Mouse (Mus musculus) CH12.LX (cell line): ENCODE data around the gene Arsb. TPM values are rescaled to one million over a fixed set of nuclear protein-coding genes. Genes with fewer than 3 reads are reported as not detected.

Experiments used
- DNase-seq: peaks from one replicate; pipeline ENCODE4 v3.0.0-alpha.2; 2013; ENCODE audit errors: extremely low read depth
- H3K27ac ChIP-seq: 2 replicates; pipeline ENCODE4 v1.5.1; 2012; ENCODE audit warnings: low read depth, mild to moderate bottlenecking, control low read depth, moderate library complexity; ENCODE audit not compliant: insufficient read depth
- H3K27me3 ChIP-seq: replicated peaks from 2 replicates; pipeline ENCODE3; 2012; ENCODE audit warnings: inconsistent platforms
- H3K36me3 ChIP-seq, 2 experiments: replicated peaks in 1 of 2; 2 replicates each; pipeline versions ENCODE3 to v1.6.1; 2012; ENCODE audit warnings: inconsistent platforms in 1 of 2, low read length in 1 of 2, mild to moderate bottlenecking in 1 of 2, mixed read lengths in 1 of 2, moderate library complexity in 1 of 2; ENCODE audit not compliant: control insufficient read depth in 1 of 2, insufficient read depth in 1 of 2
- H3K4me1 ChIP-seq, 2 experiments: 2 replicates each; pipeline ENCODE4 v1.6.1; 2012; ENCODE audit warnings: inconsistent platforms in 1 of 2, moderate library complexity in 1 of 2; ENCODE audit not compliant: insufficient read depth in 2 of 2, control insufficient read depth in 1 of 2
- H3K4me2 ChIP-seq: 2 replicates; pipeline ENCODE4 v1.6.1; 2012; ENCODE audit warnings: low read depth, mild to moderate bottlenecking, control low read depth; ENCODE audit not compliant: poor library complexity, insufficient read depth, severe bottlenecking
- H3K4me3 ChIP-seq, 3 experiments: fragments of 150-350 bp in 1 of 3; sonication (generic) in 1 of 3; replicated peaks in 1 of 3; 2 replicates each; pipeline versions ENCODE3 to v1.5.1; 2011 to 2012; ENCODE audit warnings: low read depth in 2 of 3, low read length in 2 of 3, mild to moderate bottlenecking in 2 of 3, moderate library complexity in 2 of 3, control low read depth in 1 of 3, improper control_type of control experiment in 1 of 3, inconsistent platforms in 1 of 3, mixed read lengths in 1 of 3; ENCODE audit not compliant: poor library complexity in 1 of 3
- H3K79me2 ChIP-seq: replicated peaks from 2 replicates; pipeline ENCODE4 v1.6.1; 2012; ENCODE audit warnings: mild to moderate bottlenecking, moderate library complexity; ENCODE audit not compliant: control insufficient read depth, poor library complexity, insufficient read depth, severe bottlenecking; ENCODE audit errors: extremely low read depth
- H3K9ac ChIP-seq: 2 replicates; pipeline ENCODE4 v1.6.1; 2012; ENCODE audit warnings: low read depth, mild to moderate bottlenecking, control low read depth, moderate library complexity; ENCODE audit not compliant: insufficient read depth
- H3K9me3 ChIP-seq: replicated peaks from 2 replicates; pipeline ENCODE3; 2012; ENCODE audit warnings: low read length, inconsistent platforms, mixed read lengths
- CHD1 ChIP-seq: IDR thresholded peaks from 2 replicates; pipeline ENCODE4 v1.6.1; 2012; ENCODE audit warnings: low read depth, low read length, improper control_type of control experiment, inconsistent platforms
- CTCF ChIP-seq, 2 experiments: IDR thresholded peaks in 1 of 2; conservative IDR thresholded peaks in 1 of 2; 2 replicates each; pipeline ENCODE4 v1.5.1; 2011 to 2012; ENCODE audit warnings: low read depth in 2 of 2, low read length in 2 of 2, improper control_type of control experiment in 1 of 2, inconsistent platforms in 1 of 2, mild to moderate bottlenecking in 1 of 2, moderate library complexity in 1 of 2
- E2F4 ChIP-seq: IDR thresholded peaks from 2 replicates; pipeline ENCODE4 v1.6.1; 2011; ENCODE audit warnings: low read depth, low read length, improper control_type of control experiment; ENCODE audit not compliant: insufficient replicate concordance
- HCFC1 ChIP-seq: IDR thresholded peaks from 2 replicates; pipeline ENCODE4 v1.6.1; 2012; ENCODE audit warnings: low read depth, mild to moderate bottlenecking, inconsistent platforms, low read length, improper control_type of control experiment
- KAT2A ChIP-seq: IDR thresholded peaks from 2 replicates; pipeline ENCODE4 v1.6.1; 2012; ENCODE audit warnings: low read length, improper control_type of control experiment, inconsistent platforms; ENCODE audit not compliant: insufficient replicate concordance
- MAX ChIP-seq: IDR thresholded peaks from 2 replicates; pipeline ENCODE4 v1.6.1; 2011; ENCODE audit warnings: low read length, improper control_type of control experiment
- MXI1 ChIP-seq: IDR thresholded peaks from 2 replicates; pipeline ENCODE4 v1.6.1; 2011; ENCODE audit warnings: mild to moderate bottlenecking, low read depth, low read length, improper control_type of control experiment
- NELFE ChIP-seq: IDR thresholded peaks from 2 replicates; pipeline ENCODE4 v1.6.1; 2011; ENCODE audit warnings: low read depth, low read length, improper control_type of control experiment
- NRF1 ChIP-seq: IDR thresholded peaks from 2 replicates; pipeline ENCODE4 v1.6.1; 2014; ENCODE audit warnings: low read depth, mild to moderate bottlenecking, inconsistent platforms, low read length, improper control_type of control experiment, moderate library complexity
- PAX5 ChIP-seq: IDR thresholded peaks from 2 replicates; pipeline ENCODE4 v1.6.1; 2012; ENCODE audit warnings: low read length, inconsistent platforms, mixed read lengths
- POLR2A ChIP-seq: IDR thresholded peaks from 2 replicates; pipeline ENCODE4 v1.6.1; 2011; ENCODE audit warnings: low read depth, mild to moderate bottlenecking, improper control_type of control experiment, low read length
- RCOR1 ChIP-seq: conservative IDR thresholded peaks from 2 replicates; pipeline ENCODE4 v1.6.1; 2012; ENCODE audit warnings: low read depth, mild to moderate bottlenecking, inconsistent platforms, low read length, improper control_type of control experiment
- TBP ChIP-seq: conservative IDR thresholded peaks from 2 replicates; pipeline ENCODE4 v1.6.1; 2011; ENCODE audit warnings: low read depth, low read length, improper control_type of control experiment
- TCF12 ChIP-seq: IDR thresholded peaks from 2 replicates; pipeline ENCODE4 v1.6.1; 2014; ENCODE audit warnings: low read depth, mild to moderate bottlenecking, inconsistent platforms, low read length, improper control_type of control experiment
- UBTF ChIP-seq: IDR thresholded peaks from 2 replicates; pipeline ENCODE4 v1.6.1; 2012; ENCODE audit warnings: low read depth, mild to moderate bottlenecking, inconsistent platforms, low read length, improper control_type of control experiment, moderate library complexity
- USF1 ChIP-seq: IDR thresholded peaks from 2 replicates; pipeline ENCODE4 v1.6.1; 2014; ENCODE audit warnings: low read depth, mild to moderate bottlenecking, inconsistent platforms, low read length, improper control_type of control experiment
- ZC3H11A ChIP-seq: IDR thresholded peaks from 2 replicates; pipeline ENCODE4 v1.6.1; 2012; ENCODE audit warnings: low read depth, mild to moderate bottlenecking, inconsistent platforms, low read length, improper control_type of control experiment
- ZMIZ1 ChIP-seq: IDR thresholded peaks from 2 replicates; pipeline ENCODE4 v1.6.1; 2012; ENCODE audit warnings: low read depth, mild to moderate bottlenecking, inconsistent platforms, low read length, improper control_type of control experiment
- ZNF384 ChIP-seq: IDR thresholded peaks from 2 replicates; pipeline ENCODE4 v1.6.1; 2012; ENCODE audit warnings: low read depth, low read length, improper control_type of control experiment, inconsistent platforms
- dilution Hi-C: fragments of 300-500 bp; cut with MboI; formaldehyde crosslinking; loops from 2 replicates; pipeline ENCODE4 v1.14.3; 2020; ENCODE audit warnings: low sequenced_read_pairs; ENCODE audit not compliant: extremely low pct_unique_long_range_greater_than_20kb, extremely low pct_ligation_motif_present
- in situ Hi-C: fragments of 300-500 bp; cut with MboI; formaldehyde crosslinking; loops from 3 replicates; pipeline ENCODE4 v1.14.3; 2019; ENCODE audit warnings: low sequenced_read_pairs, low pct_ligation_motif_present, low pct_unique_long_range_greater_than_20kb, mixed read lengths
- polyA plus RNA-seq: library from polyadenylated mRNA; unstranded; fragments of >175 nt; gene quantifications from 2 replicates; pipeline ENCODE4 v1.2.1, GENCODE M21; 2012; ENCODE audit warnings: low read depth; ENCODE audit not compliant: insufficient read length
- total RNA-seq, 2 experiments: library from RNA; depleted of rRNA; stranded (reverse); fragments of 300-350 nt in 1 of 2; fragments of >200 nt in 1 of 2; gene quantifications; 2 replicates each; pipeline ENCODE4 v1.2.3; 2012 to 2014

The Arsb gene
- total and polyA plus RNA-seq, 3 experiments = 1.0 to 9.8 (median 2.0) TPM

DNA sequence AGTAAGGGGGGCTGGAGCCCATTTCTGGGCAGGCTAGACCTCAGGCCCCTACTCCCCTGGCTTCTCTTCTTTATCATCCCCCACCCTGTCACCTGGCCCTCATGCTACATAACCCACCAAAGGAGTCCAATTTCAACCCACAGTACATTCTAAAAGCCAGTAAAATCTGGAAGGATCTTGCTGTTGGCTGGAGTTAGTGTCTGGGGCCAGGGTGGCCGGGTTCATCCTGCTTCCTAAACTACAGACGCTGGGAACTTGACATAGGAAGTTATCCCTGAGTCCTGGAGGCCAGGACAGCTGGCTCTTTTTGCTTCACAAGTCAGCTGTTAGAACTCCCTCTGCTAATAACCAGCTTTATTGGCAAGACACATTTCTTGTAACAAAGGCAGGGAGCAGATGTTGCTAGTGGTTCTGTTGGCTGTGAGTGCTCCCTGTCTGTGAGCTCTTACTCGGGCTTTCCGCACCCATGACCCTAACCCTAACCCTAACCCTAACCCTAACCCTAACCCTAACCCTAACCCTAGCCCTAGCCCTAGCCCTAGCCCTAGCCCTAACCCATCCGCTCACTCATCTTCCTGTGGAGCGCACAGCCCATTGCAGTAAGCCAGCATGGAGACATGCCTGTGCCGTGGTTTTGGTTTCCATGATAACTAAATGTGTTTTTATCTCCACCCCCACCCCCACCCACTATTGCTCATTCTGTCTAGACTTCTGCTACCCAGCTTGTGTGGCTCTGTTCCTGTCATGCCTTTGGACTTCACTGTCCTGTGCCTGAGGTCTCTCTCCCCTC lies 169.5 kb downstream of the Arsb start:
- Histone ChIP-seq H3K4me3 (no peak overlapping the region), H3K79me2 (no peaks in the 10 kb centered on the region), H3K27me3 (no peaks in the 10 kb centered on the region), H3K9me3 (no peaks in the 10 kb centered on the region), H3K4me2 (no peak overlapping the region), H3K27ac (no peak overlapping the region), H3K4me1 (no peaks in the 10 kb centered on the region), H3K36me3 (no peaks in the 10 kb centered on the region), H3K9ac (no peak overlapping the region)
- DNase-seq = no peak
- no peak for TF ChIP-seq ZMIZ1
- no peak for TF ChIP-seq E2F4
- dilution Hi-C loops = no loop called here
- in situ Hi-C loops = no loop called here

DNA sequence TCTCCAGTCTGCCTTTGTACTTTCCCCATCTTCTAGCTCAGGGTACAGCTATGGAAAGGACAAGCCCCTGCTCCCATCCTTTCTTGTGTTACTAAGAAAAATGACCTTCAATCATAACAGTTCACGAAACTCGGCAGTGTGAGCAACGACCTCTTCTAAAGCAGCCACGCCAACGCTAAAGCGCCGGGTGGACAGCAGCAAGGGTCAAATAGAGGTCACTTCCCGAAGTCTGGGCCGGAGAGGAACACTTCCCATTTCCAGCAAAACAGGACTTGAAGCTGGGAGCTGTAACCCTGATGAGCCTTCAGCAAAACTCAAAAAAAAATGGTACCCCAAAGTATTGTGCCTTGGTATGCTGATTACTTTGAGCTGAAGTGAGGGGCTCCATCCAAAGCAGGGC lies 179.6 kb downstream of the Arsb start:
- in situ Hi-C loops (no loop called here), dilution Hi-C loops (no loop called here)
- Histone ChIP-seq H3K4me3 (no peak overlapping the region), H3K4me2 (no peak overlapping the region), H3K27me3 (no peaks in the 10 kb centered on the region), H3K4me1 (no peaks in the 10 kb centered on the region), H3K27ac (no peak overlapping the region), H3K79me2 (no peaks in the 10 kb centered on the region), H3K9me3 (no peaks in the 10 kb centered on the region), H3K36me3 (no peaks in the 10 kb centered on the region), H3K9ac (no peak overlapping the region)
- TF ChIP-seq NELFE (no peak), CTCF (conservative IDR thresholded peaks at IDR 0.05 in 1 of 2, IDR thresholded peaks at IDR 0.05 in 1 of 2; ENCODE audit: low read depth in 2 of 2, low read length in 2 of 2) (no peak), ZNF384 (no peak), RCOR1 (no peak), TCF12 (no peak), UBTF (no peak), POLR2A (no peak), ZC3H11A (no peak), MXI1 (no peak), MAX (no peak), CHD1 (no peak), USF1 (no peak), KAT2A (no peak), NRF1 (no peak), TBP (no peak), PAX5 (no peak), E2F4 (no peak), HCFC1 (no peak)
- DNase-seq = no peak
